Mouse (Mus musculus): ENCODE data around the gene Defa32. TPM values are rescaled to one million over a fixed set of nuclear protein-coding genes. Genes with fewer than 3 reads are reported as not detected.
"Not testable (repeated sequence)": the region's sequence is repeated elsewhere in the genome, so short reads cannot be mapped to it uniquely, and the experiment has no call there.

The Defa32 gene
- not detected in 2 replicates for polyA plus RNA-seq (2015; fragmentation: Nextera tagmentation; extraction: Ambion mirVana)

- WGBS: no CpG with 5 or more reads among the region's 2 CpGs
- not testable (repeated sequence) for H3K9ac ChIP-seq; ATAC-seq (ENCODE audit: low FRiP score, low read depth)
Observed at GRCm38 (mm10) chr8:21528732-21529131, at the start of gene Defa32. TSS of gene Defa32 (plus strand) at chr8:21529032.

DNA sequence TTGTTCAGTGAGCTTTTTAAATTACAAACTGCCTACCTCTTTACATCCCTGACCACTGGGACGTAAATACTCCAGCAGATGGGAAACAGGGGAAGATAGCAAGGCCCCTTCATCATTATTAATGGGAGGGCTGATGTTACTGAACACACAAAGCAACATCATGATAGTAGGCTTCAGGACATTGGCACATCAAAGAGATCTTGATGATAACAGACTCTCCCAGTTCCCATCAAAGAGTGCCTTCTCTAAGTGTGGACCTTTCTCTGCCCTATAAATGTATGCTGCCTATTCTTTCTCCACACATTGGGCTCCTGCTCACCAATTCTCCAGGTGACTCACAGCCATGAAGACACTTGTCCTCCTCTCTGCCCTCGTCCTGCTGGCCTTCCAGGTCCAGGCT, 19.9 kb upstream of the Defa32 start, which contains the start of gene Defa20:
Gene Defa20 (plus strand): TSS at position 301 of the 400 bp plus-strand sequence.
- no CpG with 5 or more reads among the region's 2 CpGs for WGBS
- not testable (repeated sequence) for H3K4me1 ChIP-seq (replicated peaks); H3K4me3 ChIP-seq; H3K36me3 ChIP-seq; H3K27me3 ChIP-seq; H3K9me3 ChIP-seq; H3K4me2 ChIP-seq; H3K27ac ChIP-seq (replicated peaks); ATAC-seq (ENCODE audit: low FRiP score, low read depth); H3K9ac ChIP-seq

More at GRCm38 (mm10) chr8:21528732-21529131, at the start of gene Defa32:
- not testable (repeated sequence) for H3K36me3 ChIP-seq; H3K27me3 ChIP-seq; H3K4me3 ChIP-seq; H3K9me3 ChIP-seq; H3K4me2 ChIP-seq; H3K4me1 ChIP-seq (replicated peaks); H3K27ac ChIP-seq (replicated peaks)

DNA sequence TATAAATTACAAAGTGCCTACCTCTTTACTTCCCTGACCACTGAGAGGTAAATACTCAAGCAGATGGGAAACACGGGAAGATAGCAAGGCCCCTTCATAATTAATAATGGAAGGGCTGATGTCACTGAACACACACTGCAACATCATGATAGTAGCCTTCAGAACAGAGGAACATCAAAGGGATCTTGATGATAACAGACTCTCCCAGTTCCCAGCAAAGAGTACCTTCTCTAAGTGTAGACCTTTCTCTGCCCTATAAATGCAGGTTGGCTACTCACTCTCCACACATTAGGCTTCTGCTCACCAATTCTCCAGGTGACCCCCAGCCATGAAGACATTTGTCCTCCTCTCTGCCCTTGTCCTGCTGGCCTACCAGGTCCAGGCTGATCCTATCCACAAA, 36.3 kb downstream of the Defa32 start, which contains the start of gene Defa37:
Gene Defa37 (plus strand): TSS at position 301 of the 400 bp plus-strand sequence.
- ATAC-seq (ENCODE audit: low FRiP score, low read depth); H3K27me3 ChIP-seq: not testable (repeated sequence)
- WGBS: no CpG with 5 or more reads among the region's 1 CpGs

More for the DNA sequence above, 36.3 kb downstream of the Defa32 start, which contains the start of gene Defa37:
- H3K9me3 ChIP-seq; H3K4me1 ChIP-seq (replicated peaks); H3K36me3 ChIP-seq; H3K27ac ChIP-seq (replicated peaks); H3K4me2 ChIP-seq; H3K9ac ChIP-seq; H3K4me3 ChIP-seq: not testable (repeated sequence)

Other genes with a start within 250 kb of the Defa32 start
- not detected in 2 replicates for gene Defa27, start 213.5 kb upstream of the Defa32 start, polyA plus RNA-seq (2015; fragmentation: Nextera tagmentation; extraction: Ambion mirVana)
- gene Defa29, start 202.0 kb upstream of the Defa32 start, polyA plus RNA-seq (2015; fragmentation: Nextera tagmentation; extraction: Ambion mirVana): not detected in 2 replicates
- not detected in 2 replicates for gene Defa2, start 150.5 kb upstream of the Defa32 start, polyA plus RNA-seq (2015; fragmentation: Nextera tagmentation; extraction: Ambion mirVana)
- not detected in 2 replicates for gene Defa33, start 137.2 kb upstream of the Defa32 start, polyA plus RNA-seq (2015; fragmentation: Nextera tagmentation; extraction: Ambion mirVana)
- not detected in 2 replicates for gene Defa36, start 101.6 kb upstream of the Defa32 start, polyA plus RNA-seq (2015; fragmentation: Nextera tagmentation; extraction: Ambion mirVana)
- not detected in 2 replicates for gene Gm7849, start 72.5 kb upstream of the Defa32 start, polyA plus RNA-seq (2015; fragmentation: Nextera tagmentation; extraction: Ambion mirVana)
- gene Defa20, start 19.8 kb upstream of the Defa32 start, polyA plus RNA-seq (2015; fragmentation: Nextera tagmentation; extraction: Ambion mirVana): not detected in 2 replicates
- not detected in 2 replicates for gene Defa37, start 36.4 kb downstream of the Defa32 start, polyA plus RNA-seq (2015; fragmentation: Nextera tagmentation; extraction: Ambion mirVana)
- gene Defa28, start 54.0 kb downstream of the Defa32 start, polyA plus RNA-seq (2015; fragmentation: Nextera tagmentation; extraction: Ambion mirVana): not detected in 2 replicates
- not detected in 2 replicates for gene Gm7861, start 65.5 kb downstream of the Defa32 start, polyA plus RNA-seq (2015; fragmentation: Nextera tagmentation; extraction: Ambion mirVana)
- gene Defa26, start 89.2 kb downstream of the Defa32 start, polyA plus RNA-seq (2015; fragmentation: Nextera tagmentation; extraction: Ambion mirVana): not detected in 2 replicates
- gene Defa17, start 126.7 kb downstream of the Defa32 start, polyA plus RNA-seq (2015; fragmentation: Nextera tagmentation; extraction: Ambion mirVana): not detected in 2 replicates
- gene Defa34, start 136.8 kb downstream of the Defa32 start, polyA plus RNA-seq (2015; fragmentation: Nextera tagmentation; extraction: Ambion mirVana): not detected in 2 replicates
- not detected in 2 replicates for gene AY761184, start 174.6 kb downstream of the Defa32 start, polyA plus RNA-seq (2015; fragmentation: Nextera tagmentation; extraction: Ambion mirVana)
- gene Defa24, start 205.5 kb downstream of the Defa32 start, polyA plus RNA-seq (2015; fragmentation: Nextera tagmentation; extraction: Ambion mirVana): not detected in 2 replicates

All from hindbrain, embryonic 15.5 days (tissue).